Mouse (Mus musculus) T-helper 17 cell (primary cell): Measurements from ENCODE around the gene Dlst.

ENCODE experiments used
- in situ Hi-C, 2 experiments: fragments of 300-600 bp; cut with MboI, MseI; formaldehyde crosslinking; loops; 1 replicate in 1 of 2; 2 replicates in 1 of 2; pipeline ENCODE4 v1.15.1; 2025; ENCODE audit warnings: high pct_unique_total_duplicates in 2 of 2

Gene Dlst

DNA sequence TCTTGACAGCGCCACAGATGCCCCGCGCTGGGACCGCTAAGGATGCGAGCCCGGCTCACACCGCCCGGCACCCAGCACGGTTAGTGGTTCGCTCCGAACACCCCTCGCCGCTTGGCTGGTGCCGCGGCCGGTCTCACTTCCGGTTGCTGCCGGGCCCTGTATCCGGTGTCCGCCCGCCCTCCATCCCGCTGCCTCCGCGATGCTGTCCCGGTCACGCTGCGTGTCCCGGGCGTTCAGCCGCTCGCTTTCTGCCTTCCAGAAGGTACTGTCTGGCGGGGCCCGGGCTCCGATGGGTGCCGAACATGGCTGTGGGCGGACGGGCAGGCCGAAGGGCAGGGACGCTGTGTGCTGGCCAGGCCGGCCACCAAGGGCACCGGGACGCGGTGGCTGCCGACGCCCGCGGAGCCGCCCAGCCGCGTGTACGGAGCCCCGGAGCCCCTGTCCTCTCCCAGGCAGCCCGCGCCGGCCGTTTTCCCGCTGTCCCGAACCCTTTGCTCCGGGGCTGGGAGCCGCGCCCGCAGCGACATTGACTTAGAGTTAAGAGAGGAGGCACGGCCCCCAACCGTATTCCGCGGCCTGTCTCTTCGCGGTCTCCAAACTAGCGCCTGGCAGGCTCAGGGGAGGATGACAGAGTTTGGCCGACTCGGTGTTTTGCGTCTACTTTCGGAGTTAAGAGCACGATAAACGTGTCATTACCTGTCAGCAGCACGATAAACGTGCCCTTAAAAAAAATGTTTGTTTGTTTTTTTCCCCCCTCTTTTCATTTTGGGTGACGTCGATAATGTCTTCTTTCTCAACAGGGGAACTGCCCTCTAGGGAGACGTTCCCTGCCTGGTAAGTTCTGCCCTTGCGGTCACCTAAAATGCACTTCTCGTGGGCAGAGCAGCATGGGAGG is at the start of gene Dlst, which contains the start of gene Prox2:
Gene Dlst, plus strand, starts transcription at position 136 of the 895 bp plus-strand sequence.
Gene Prox2, minus strand, starts transcription at position 62 of the 895 bp plus-strand sequence.
- in situ Hi-C loops: loop anchor here in 1 of 2 experiments (10.0 kb wide), 1 partner anchor 826 kb away; the partner anchor contains the start of gene Ptgr2

DNA sequence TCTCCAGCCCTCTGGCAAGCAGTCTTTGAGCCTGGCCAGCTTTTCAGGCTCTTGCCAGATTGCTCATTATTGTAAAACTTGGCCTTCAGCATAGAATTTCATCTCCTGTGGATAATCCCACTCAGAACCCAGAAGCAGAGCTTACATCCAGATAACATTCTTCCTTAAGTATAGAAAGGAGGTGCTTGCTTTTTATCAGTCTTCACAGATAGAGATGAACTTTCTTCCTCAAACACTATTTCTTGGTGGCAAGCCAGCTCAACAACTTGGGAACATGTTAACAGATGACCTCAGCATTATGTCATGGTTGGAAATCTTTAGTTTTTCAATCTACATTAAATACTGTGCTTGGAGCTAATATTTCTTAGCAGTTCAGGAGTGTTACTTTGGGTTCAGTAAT is 39.6 kb upstream of the Dlst start:
- in situ Hi-C loops: no loop called here

DNA sequence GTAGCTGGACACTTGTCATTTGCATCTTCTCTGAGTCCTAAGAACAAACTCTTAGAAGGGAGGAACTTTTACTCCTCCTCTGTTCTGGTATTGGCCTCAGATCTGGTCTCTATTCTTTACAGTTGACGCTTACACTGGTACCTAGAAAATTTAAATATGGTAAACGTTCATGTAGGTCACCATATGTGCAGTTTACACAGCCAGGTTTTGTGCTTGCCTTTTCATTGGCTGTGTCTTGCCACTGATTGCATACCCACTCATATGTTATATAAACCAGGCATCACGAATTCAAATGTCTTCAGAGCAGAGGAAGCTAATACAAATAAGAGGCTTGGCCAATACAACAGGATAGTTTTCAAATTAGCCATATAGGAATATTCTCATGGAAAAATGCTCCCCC is 33.5 kb upstream of the Dlst start:
- in situ Hi-C loops: no loop called here

DNA sequence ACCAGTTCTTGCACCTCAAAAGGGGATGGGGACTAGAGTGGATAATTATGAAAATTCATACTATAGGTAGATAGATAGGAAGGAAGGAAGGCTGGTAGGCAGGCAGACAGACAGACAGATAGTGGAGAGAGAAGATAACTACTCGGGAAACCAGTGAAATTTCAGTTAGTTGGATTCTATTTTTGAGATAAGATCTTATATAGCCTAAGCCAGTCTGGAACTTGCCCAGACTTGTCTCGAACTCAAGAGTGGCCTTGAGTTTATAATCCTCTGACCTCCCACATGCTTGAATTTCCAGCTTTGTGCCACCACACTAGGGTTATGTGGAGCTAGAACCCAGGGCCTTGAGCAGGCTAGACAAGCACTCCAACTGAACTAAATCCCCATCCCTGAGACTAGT is 26.4 kb upstream of the Dlst start:
- in situ Hi-C loops: no loop called here

DNA sequence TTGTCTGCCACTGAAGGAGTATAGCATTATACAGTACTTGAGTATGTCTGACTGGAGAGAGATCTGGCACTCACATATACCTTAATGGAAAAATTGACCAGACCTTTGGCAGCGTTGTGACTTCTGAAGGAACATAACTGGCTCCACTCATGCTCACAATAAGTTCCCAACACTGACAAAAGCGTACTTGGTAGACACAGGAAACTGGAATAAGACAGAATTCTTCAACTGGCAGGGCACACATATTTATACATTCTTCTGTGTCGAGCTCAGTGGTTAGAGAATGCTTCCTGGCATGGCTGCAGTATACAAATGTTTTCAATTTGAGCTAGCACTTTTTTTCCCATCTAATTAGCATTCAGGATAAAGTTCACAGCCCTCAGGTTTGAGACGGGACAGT is 25.7 kb upstream of the Dlst start:
- in situ Hi-C loops: no loop called here

DNA sequence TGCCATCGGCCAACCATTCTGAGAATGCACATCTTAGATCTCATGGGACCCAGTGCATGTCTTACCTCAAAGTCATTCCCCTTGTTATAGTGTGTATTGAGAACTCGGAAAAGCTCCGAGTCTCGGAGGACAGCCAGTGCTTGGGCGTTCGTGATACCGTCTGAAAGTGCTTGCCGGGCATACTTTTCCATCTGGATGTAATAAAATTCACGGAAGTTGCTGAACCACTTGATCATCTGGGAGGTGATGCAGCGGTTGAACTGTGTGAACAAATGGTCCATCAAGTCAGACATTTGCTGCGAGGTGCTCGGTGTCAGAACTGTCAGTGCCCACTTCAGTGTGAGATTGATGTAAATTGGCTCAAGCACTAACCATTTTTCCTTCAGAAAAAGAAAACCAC is 22.8 kb upstream of the Dlst start:
- in situ Hi-C loops: no loop called here

DNA sequence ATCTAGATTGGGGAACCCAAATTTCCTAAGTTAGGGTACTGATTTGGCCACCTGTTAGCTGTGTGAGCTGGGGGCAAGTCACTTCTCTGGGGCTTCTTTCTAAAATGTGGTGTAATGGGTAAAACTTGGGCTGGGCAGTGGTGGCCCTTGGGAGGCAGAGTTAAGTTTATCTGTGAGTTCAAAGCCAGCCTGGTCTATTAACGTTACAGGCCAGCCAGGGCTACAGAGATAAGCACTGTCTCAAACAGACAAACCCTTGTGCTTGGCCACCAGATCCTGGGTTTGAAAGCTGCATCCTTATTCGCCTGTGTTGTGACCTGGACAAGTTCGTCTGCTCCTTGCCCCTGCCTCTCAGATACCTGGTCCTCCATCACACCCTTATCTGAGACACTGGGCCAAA is 19.4 kb upstream of the Dlst start:
- in situ Hi-C loops: no loop called here

DNA sequence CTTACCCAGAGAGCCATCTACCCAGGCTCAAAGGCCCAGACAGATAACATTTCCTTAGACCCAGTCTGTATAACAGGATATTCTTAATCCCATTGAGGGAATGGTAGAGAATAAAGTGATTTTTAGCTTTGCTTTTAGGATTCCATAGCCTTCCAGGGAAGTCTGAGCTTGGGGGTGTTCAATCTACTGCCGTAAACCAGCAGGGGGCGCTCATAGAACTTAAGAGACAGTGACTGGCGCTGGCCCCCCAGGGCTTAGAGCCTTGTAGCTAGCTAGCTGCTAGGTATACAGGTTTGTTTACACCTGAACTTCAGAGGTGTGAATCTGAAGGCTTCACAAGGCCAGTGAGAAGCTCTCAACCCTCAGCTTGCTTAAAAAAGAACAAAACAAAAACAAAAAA is 18.4 kb upstream of the Dlst start:
- in situ Hi-C loops: no loop called here

DNA sequence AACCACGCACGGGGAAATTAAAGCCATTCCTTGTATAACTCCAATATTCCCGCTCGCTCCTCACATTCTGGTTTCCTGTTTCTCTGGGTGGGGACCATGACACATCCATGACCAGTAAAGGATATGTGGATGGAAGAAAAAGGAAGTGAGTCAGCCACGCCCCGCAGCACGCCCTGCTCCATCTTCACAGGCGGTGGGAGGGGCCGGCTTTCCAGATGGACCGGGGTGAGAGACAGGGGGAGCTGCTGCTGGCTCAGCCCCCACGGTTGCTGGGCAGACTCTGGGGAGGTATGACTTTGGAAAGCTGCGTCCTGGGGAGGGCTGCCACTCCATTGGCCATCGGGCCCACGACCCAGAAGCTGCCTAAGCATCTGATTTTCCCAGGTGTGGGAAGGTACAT is 16.6 kb upstream of the Dlst start:
- in situ Hi-C loops: no loop called here

DNA sequence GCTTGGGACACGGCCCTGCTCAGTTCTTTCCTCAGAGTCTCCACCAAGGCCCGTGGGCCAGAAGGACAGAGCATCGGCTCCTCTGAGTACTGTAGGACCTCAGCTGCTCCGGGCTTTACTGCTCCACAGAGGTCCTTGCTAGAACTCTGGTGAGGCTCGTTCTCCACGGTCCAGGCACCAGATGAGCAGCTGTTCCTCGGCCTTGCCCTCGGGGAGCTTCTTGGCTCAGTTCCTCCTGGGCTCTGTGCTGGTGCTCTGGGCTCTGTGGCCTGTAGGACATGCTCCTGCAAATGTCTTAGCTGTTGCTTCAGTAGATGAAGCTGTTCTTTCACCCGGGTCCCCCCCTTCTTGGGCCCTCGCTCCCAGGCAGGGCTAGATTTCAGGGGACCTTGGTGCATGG is 15.9 kb upstream of the Dlst start:
- in situ Hi-C loops: no loop called here

DNA sequence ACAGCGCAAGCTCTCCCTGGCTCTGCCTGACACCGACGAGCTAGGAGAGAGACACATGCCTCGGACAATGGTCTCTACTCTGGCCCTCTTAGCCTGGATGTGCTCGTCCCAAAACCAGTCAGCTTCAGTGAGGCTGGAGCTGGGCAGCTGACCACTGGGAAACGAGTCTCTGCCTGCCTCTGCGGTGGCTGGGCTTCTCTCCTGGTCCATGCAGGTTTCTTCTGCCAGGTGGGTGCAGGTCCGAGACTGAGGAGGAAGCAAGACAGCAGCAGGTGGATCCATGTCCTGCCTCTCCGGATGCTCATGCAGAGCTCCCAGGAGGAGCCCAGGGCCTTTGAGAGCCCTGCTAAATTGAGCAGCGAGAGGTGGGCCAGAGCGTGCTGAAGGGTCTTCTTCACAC is 15.5 kb upstream of the Dlst start:
- in situ Hi-C loops: no loop called here

DNA sequence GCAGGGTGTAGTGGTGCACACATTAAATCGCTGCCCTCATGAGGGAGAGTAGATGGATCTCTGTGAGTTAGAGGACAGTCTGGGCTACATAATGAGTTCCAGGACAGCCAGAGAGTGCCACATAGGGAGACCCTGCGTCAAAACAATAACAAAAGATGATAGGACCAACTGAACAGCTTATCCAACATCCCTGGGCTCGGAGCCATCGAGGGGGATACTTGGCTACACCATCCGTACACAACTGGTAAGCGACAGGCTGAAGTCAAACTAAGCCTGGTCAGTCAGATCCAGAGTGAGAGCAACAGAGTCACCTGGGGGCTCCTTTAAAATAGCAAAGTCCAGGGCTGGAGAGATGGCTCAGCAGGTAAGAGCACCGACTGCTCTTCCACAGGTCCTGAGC is 14.8 kb upstream of the Dlst start:
- in situ Hi-C loops: no loop called here

DNA sequence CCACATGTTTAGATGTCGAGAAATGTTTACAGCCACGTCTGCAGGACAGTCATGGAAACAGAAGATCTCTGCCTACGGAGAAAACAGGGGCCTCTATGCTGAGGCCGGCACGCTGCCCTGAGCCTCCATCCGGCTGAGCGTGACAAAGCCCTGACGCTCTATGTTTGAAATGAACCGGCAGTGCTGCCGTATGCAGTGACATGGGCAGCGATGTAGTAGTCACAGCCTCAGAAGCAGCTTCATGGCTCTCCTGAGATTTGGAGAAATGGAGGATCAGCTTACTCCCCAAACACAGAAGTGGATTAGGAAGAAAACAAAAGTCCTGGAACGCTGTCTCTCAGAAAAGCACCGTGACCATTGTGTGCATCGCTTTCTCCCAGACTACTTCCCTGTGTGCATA is 9.6 kb upstream of the Dlst start:
- in situ Hi-C loops: no loop called here

DNA sequence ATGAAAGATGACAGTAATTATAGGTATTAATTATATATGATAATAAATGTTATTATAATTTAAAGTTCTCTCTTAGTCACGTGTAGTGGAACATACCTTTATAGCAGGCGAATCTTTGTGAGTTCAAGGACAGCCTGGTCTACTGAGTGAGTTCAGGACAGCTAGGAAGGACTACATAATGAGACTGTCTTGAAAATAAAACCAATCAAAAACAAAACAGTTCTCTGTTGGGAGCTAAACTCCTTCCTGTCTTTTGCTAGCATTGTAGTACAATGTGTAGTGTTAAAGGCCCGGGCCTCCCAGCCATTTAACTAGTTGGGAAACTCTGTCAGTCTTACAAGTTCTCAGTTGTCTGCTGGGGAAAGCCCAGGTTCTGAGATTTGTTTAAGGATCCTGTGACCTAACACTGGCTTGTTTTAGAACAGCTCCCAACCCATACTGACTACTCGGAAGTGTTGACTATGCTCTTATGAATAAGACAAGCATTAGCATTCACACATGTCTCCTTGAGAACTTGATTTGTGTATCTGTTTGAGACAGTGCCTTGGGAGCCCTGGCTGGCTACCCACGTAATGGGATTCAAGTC is 9.0 kb upstream of the Dlst start:
- in situ Hi-C loops: no loop called here

DNA sequence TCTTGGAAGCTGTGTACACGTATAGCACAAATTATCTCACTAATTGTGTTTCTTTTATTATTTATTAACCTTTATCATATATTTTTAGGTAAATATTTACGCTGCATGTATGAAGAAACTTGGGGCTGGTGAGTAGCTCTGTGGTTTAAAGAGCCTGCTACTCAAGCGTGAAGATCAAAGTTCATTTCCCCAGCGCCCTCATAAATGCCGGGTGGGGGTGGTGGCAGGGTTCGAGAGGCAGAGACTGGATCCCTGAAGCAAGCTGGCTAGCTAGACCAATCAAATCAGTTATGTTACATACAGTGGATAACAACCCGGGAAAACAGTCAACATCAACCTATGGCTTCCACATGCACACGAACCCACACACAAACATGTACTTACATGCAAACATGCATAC is 7.5 kb upstream of the Dlst start:
- in situ Hi-C loops: no loop called here

DNA sequence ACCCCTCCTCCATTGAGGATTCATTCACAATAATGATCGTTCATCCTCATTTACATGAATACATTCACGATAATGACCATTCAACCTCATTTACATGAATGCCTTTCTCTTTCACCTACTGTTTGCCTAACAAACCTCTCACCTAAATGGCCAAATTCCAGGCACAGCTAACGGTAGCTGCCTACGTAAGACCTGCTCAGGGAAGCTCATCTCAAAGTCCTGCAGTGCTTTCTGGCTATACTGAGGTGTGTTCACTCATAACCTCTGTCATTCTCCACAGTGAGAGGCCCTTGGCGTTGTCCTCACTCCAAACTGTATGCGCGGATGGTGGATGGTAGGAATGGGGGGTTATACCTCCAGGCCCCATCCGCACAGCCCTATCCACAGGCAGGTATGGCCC is 5.8 kb upstream of the Dlst start:
- in situ Hi-C loops: no loop called here

DNA sequence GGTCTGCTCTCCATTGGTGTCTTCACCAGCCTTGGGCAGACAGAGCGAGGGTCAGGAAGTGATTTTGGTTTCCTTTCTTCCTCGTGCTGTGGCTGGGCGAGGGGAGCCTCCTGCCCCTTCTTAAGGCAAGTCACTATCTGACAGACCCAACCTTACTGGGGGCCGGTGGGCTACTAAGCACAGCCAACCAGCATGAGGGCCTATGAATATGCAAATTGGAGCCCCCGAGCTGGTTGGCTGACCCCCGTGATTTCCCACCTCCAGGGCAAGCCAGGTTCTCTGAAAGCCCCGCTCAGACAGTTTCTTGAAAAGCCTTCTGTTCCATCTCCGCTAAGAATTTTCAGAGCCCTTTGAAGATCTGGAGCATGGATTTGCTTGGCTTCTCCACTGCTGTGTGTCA is 4.3 kb upstream of the Dlst start:
- in situ Hi-C loops: no loop called here

DNA sequence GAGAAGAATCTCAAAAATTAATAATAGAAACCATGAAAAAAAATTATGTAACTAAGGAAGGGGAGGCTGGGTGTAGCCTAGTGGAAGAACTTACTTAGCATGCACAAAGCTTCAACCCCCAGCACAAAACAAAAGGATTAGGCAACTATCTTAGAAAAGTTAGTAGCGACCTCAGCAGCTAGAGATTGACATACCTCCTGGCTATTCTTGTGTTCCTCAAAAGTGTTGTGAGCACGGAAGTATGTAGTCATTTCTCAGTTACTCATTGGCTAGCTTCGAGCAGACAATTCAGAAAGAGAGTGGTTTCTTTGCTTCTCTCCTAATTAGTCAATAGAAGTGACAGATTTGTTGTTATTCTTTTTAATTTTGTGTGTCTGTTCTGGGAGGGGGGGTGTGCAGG is 2.0 kb upstream of the Dlst start:
- in situ Hi-C loops: no loop called here

DNA sequence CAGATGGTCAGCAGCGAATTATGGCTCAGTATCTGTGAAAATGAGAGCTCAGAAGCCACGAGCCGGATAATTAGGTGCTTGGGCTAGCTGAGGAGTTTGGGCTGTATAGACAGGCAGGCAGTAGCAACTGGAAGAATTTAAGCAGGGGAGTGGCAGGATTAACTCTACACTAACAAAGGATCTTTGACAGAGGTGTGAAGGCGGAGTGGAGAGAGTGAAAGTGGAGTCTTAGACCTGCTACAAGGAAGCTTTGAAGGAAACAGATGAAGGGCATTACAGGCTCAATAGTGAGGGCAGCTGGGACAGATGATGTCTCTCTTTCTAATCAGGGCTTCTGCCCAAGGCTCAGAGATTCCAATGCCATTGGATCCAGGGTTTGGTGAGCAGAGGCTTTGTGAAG is 1.2 kb upstream of the Dlst start:
- in situ Hi-C loops: no loop called here

DNA sequence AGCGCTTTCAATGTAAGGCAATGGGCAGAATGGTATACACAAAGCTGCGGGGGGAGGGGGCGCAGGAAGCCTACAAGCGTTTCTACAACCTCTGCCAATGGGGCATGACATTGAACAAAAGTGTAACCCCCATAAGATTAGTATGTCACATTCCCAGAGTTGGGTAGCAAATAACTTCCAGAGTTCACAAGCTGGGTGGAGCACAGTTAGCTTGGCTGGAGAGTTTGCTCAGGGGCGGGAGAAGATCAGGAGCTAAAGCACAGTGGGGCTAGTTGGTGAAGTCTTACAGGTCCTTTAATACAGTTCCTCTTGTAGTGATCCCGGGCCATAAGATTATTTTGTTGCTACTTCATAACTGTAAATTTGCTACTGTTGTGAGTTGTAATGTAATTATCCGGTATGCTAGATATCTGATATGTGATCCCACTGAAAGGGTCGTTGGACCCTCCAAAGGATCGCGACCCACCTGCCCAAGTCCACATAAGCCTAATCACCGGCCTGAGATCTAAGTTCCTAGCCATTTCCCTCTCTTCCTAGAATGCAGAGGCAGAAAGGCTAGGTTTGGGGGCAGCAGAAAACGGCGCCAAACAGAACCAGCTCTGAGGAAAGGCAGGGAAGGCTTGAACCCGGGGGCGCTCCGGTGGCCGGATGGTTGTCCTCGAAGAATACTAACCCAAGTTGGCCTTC is 479 bp upstream of the Dlst start:
- in situ Hi-C loops: loop anchor here in 1 of 2 experiments (10.0 kb wide), 1 partner anchor 825 kb away; the partner anchor contains the start of gene Ptgr2

DNA sequence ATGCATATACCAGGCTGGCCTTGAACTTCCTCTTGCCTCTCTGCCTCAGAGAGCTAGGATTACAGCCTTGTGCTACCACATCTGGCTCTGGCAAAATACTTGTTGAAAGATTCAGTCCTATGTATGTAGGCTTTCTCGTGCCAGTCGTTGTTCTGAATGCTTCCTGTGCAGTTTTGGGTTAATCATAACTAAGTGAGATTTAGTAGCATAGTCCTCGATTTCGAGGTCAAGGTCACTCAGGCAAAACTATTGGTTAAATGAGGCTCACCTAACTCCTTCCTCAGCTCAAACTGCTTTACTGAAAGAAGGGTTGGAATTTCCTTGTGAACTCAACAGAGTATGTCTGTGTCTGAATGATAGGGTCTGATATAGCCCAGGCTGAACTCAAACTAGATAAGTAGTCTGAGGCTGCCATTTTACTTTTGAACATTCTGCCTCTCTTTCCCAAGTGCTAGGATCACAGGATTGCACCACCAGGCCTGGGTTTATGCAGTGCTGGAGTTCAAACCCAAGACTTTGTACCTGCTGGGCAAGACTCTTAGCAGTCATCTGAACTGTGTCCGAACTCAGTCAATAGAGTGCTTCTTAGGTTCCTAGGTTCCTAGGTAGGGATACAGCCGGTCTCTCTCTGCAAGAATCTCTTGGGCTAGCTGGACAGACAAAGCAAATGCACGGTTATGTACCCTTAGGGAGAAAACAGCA is 2.1 kb downstream of the Dlst start:
- in situ Hi-C loops: loop anchor here in 1 of 2 experiments (10.0 kb wide), 1 partner anchor 828 kb away; the partner anchor contains the start of gene Ptgr2

DNA sequence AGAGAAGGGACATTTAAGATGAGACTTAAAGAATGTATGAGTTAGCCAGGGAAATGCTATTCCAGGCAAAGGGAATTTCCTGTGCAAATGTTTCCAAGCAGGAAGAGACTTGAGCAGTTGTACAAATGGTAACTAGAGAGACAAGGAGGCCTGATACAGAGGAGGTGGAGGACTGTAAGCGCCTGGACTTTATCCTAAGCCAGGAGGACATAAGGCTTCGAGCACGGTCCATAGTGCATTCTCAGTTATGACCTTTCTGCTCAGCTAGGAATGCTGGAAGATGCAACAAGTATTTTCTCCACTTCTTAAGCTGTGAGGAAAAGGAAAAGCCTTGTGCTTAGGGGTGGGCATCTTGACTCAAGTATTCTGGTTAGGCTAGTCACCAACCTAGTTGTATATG is 2.7 kb downstream of the Dlst start:
- in situ Hi-C loops: loop anchor here in 1 of 2 experiments (10.0 kb wide), 1 partner anchor 829 kb away; the partner anchor contains the start of gene Ptgr2
